Mouse (Mus musculus) embryonic fibroblast, embryonic 13.5 days (primary cell): ENCODE results near the gene Pxylp1. TPM values are rescaled to one million over a fixed set of nuclear protein-coding genes. Genes with fewer than 3 reads are reported as not detected.

Experiments used
- H3K27ac ChIP-seq: 2 replicates; pipeline ENCODE4 v1.5.1; 2012; ENCODE audit warnings: low read length, control low read depth, inconsistent platforms; ENCODE audit not compliant: insufficient read depth
- H3K4me1 ChIP-seq: 2 replicates; pipeline ENCODE4 v1.6.1; 2011; ENCODE audit warnings: low read length; ENCODE audit not compliant: control insufficient read depth, insufficient read depth
- H3K4me3 ChIP-seq: 2 replicates; pipeline ENCODE4 v1.5.1; 2011; ENCODE audit warnings: mild to moderate bottlenecking, control low read depth, low read length; ENCODE audit not compliant: insufficient read depth
- CTCF ChIP-seq: IDR thresholded peaks from 2 replicates; pipeline ENCODE4 v1.5.1; 2011; ENCODE audit warnings: mild to moderate bottlenecking, control low read depth, low read length, moderate library complexity, borderline replicate concordance; ENCODE audit not compliant: insufficient read depth
- POLR2A ChIP-seq: IDR thresholded peaks from 2 replicates; pipeline ENCODE4 v1.6.1; 2011; ENCODE audit warnings: low read depth, mild to moderate bottlenecking, control low read depth, low read length, moderate library complexity
- polyA plus RNA-seq: library from polyadenylated mRNA; stranded (reverse); fragments of >200 nt; gene quantifications from 2 replicates; pipeline ENCODE4 v1.2.4, GENCODE M21; 2011; ENCODE audit warnings: low read depth; ENCODE audit not compliant: missing spikeins, insufficient read length

Pxylp1 gene
- polyA plus RNA-seq, 1 experiment: 19.5 TPM

GRCm38 (mm10) chr9:96916076-96916475 is 23.6 kb upstream of the Pxylp1 start:
- Histone ChIP-seq H3K4me1 (no peaks in the 10 kb centered on the region), H3K27ac (no peak overlapping the region), H3K4me3 (no peak overlapping the region)
- TF ChIP-seq POLR2A: no peak
- no peak for TF ChIP-seq CTCF

GRCm38 (mm10) chr9:96914851-96915250 is 22.4 kb upstream of the Pxylp1 start:
- Histone ChIP-seq H3K4me1 (no peaks in the 10 kb centered on the region), H3K27ac (no peak overlapping the region), H3K4me3 (no peak overlapping the region)
- TF ChIP-seq POLR2A (no peak), CTCF (no peak)

GRCm38 (mm10) chr9:96914005-96914404 is 21.5 kb upstream of the Pxylp1 start:
- no peaks in the 10 kb centered on the region for H3K4me1 ChIP-seq
- H3K4me3 ChIP-seq: no peak overlapping the region
- H3K27ac ChIP-seq: no peak overlapping the region
- no peak for TF ChIP-seq CTCF
- TF ChIP-seq POLR2A: no peak

- H3K4me1 ChIP-seq: no peaks in the 10 kb centered on the region
- TF ChIP-seq POLR2A: no peak
- no peak for TF ChIP-seq CTCF
These were observed 17.0 kb upstream of the Pxylp1 start for GRCm38 (mm10) chr9:96909503-96909902.

GRCm38 (mm10) chr9:96908737-96909136 is 16.3 kb upstream of the Pxylp1 start:
- TF ChIP-seq POLR2A (no peak), CTCF (no peak)
- Histone ChIP-seq H3K4me1 (no peaks in the 10 kb centered on the region), H3K27ac (no peak overlapping the region), H3K4me3 (no peak overlapping the region)

More at GRCm38 (mm10) chr9:96909503-96909902, 17.0 kb upstream of the Pxylp1 start:
- Histone ChIP-seq H3K4me3 (no peak overlapping the region), H3K27ac (no peak overlapping the region)

DNA sequence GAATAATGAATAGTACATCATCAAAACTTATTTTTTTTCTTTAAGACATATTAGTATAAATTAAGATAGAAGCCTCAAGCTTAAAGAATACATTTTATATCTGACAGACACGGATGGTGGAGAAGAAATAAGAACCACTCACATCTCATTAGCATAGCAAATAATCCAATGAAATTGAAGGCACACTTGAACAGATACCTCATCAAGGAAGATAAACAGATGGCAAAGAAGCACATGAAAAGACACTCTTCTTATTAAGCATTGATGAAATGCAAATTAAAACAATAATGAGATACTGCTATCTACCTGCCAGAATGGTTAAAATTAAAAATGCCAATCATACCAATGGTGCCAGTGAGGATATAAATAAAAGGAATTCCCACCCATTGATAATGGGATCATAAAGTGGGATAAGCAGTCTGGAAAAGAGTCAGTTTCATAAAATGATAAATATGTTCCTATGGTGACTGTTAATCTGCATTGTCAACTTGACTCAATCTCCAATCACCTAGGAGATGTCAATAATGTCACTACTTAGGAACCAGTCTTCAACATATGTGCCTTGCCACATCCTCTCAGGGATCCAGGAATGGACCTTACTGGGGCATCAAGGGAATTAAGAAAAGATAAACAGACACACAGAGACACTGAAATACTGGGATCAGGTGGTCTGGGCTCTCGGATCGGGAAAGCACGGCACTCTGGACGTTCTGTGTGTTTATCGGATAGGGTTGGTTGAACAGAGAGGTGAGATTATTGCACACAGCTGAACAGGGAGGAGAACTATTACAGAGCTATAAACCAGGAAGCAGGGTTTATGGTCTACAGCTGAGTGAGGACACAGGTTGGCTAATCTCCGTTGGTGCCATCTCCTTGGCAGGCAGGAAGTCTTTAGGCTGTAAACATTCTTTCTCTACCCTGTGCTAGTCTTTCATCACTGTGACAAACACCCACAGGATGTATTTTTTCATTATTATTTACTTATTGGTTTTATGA is 12.2 kb upstream of the Pxylp1 start:
- TF ChIP-seq POLR2A: no peak
- TF ChIP-seq CTCF: no peak

DNA sequence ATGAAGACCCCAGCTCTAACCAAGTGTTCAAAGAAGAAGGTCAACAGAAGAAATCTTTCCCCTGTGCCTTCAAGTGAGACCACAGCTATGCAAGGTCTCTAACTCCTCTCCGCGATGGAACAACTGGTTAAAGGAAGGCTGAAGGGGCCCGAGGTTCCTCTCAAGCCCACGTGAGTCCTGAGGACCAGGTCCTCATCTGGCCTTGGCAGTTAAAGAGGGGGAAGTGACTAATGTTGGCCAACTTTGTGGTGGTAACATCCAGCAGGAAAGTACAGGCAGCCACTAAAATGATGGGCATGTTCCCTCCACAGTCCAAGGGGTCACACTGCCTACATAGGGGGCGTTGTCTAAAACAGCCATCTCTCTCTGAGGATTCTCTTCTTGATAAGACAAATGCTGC is 7.2 kb upstream of the Pxylp1 start:
- TF ChIP-seq CTCF (no peak), POLR2A (no peak)
- no peak overlapping the region for H3K4me3 ChIP-seq

More for the DNA sequence above, 12.2 kb upstream of the Pxylp1 start:
- Histone ChIP-seq H3K27ac (no peak overlapping the region), H3K4me1 (no peaks in the 10 kb centered on the region), H3K4me3 (no peak overlapping the region)

DNA sequence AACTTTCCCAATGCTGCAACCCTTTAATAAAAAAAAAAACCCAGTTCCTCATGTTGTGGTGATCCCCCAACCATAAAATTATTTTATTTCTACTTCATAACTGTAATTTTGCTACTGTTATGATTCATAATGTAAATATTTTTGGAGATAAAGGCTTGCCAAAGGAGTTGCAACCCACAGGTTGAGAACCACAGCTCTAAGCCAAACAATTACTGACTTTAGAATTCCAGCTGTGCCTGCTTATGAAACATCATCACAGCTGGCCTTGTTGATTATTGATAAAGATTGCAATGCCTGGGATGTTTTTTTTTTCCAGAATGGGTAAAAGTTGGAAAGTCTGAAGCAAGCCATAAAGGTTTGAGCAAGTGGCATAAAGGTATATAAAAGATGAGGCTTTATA is 6.5 kb upstream of the Pxylp1 start:
- no peak overlapping the region for H3K4me3 ChIP-seq
- H3K27ac ChIP-seq: no peak overlapping the region
- H3K4me1 ChIP-seq: no peaks in the 10 kb centered on the region; the same call in 1 of the 2 replicates
- TF ChIP-seq CTCF (no peak), POLR2A (no peak)

More for the DNA sequence above, 7.2 kb upstream of the Pxylp1 start:
- Histone ChIP-seq H3K4me1 (no peaks in the 10 kb centered on the region; the same call in 1 of the 2 replicates), H3K27ac (no peak overlapping the region)

DNA sequence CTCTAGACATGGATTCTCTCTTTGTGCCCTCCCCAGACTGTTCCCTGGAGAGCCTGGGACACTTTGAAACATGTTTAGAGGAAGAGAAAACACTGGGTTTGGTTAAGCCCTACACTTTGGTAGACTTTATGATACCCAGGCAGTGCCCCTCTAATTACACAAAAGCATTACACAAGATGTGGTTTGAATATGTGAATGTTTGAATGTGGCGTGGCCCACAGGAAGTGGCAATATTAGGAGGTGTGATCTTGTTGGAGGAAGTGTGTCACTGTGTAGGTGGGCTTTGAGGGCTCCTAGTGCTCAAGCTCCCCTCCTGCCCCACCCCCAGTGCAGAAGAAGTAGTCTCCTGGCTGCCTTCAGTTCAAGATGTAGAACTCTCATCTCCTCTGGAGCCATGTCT is 4.2 kb upstream of the Pxylp1 start:
- no peak overlapping the region for H3K4me3 ChIP-seq
- no peaks in the 10 kb centered on the region; the same call in 1 of the 2 replicates for H3K4me1 ChIP-seq
- TF ChIP-seq CTCF: no peak
- TF ChIP-seq POLR2A: no peak
- H3K27ac ChIP-seq: no peak overlapping the region

GRCm38 (mm10) chr9:96893582-96893981 is 1.1 kb upstream of the Pxylp1 start:
- H3K27ac ChIP-seq: peak overlapping the region; percentile 50; the same call in 1 of the 2 replicates
- no peaks in the 10 kb centered on the region; the same call in 1 of the 2 replicates for H3K4me1 ChIP-seq
- no peak overlapping the region for H3K4me3 ChIP-seq
- no peak for TF ChIP-seq CTCF
- no peak for TF ChIP-seq POLR2A
